Mouse (Mus musculus): ENCODE measurements around the gene Suv39h1. TPM values are rescaled to one million over a fixed set of nuclear protein-coding genes. Genes with fewer than 3 reads are reported as not detected.
"Not testable (repeated sequence)": the region's sequence is repeated elsewhere in the genome, so short reads cannot be mapped to it uniquely, and the experiment has no call there.

Gene Suv39h1
- total and polyA plus RNA-seq, 3 experiments: 3.6 to 4.6 (median 3.9) TPM

- H3K36me3 ChIP-seq (ENCODE audit: control insufficient read depth, insufficient read depth, low read length): no peaks in the 10 kb centered on the region
- H3K9ac ChIP-seq (ENCODE audit: low read depth, low read length): no peak within 1 kb of the TSS
- no peaks in the 10 kb centered on the region for H3K27me3 ChIP-seq (ENCODE audit: control insufficient read depth, insufficient read depth, low read length)
- WGBS: 45% methylated on average over 2 of the region's 2 CpGs
- TF ChIP-seq POLR2A (IDR thresholded peaks at IDR 0.05; ENCODE audit: insufficient read depth, low read depth, low read length): no peak
- no peak for TF ChIP-seq CTCF (IDR thresholded peaks at IDR 0.05)
- no peak for DNase-seq
- no peaks in the 10 kb centered on the region for H3K79me2 ChIP-seq (replicated peaks; ENCODE audit: control insufficient read depth, insufficient read depth, low read length)
- H3K4me3 ChIP-seq: no peak within 1 kb of the TSS
- H3K27ac ChIP-seq: no peak within 1 kb of the TSS
- intact Hi-C loops (cut with DNase I): loop anchor here (5.0 kb wide), 1 partner anchor 166 kb away; no protein-coding TSS in a partner anchor
- no peaks in the 10 kb centered on the region for H3K4me1 ChIP-seq (ENCODE audit: control insufficient read depth, insufficient read depth, low read length)
These were observed 56.3 kb downstream of the Suv39h1 start, which contains the start of gene Glod5 for GRCm38 (mm10) chrX:8018286-8018685. Gene Glod5 (minus strand): TSS chrX:8018492.

- Histone ChIP-seq H3K27ac (no peak overlapping the region), H3K9ac (ENCODE audit: low read depth, low read length) (no peak overlapping the region), H3K79me2 (replicated peaks; ENCODE audit: control insufficient read depth, insufficient read depth, low read length) (no peaks in the 10 kb centered on the region), H3K27me3 (ENCODE audit: control insufficient read depth, insufficient read depth, low read length) (no peaks in the 10 kb centered on the region), H3K4me3 (no peak overlapping the region), H3K4me1 (ENCODE audit: control insufficient read depth, insufficient read depth, low read length) (no peaks in the 10 kb centered on the region), H3K36me3 (ENCODE audit: control insufficient read depth, insufficient read depth, low read length) (no peaks in the 10 kb centered on the region)
- peak; percentile 16 to 28 for DNase-seq
- 9% methylated on average over 5 of the region's 5 CpGs for WGBS
- TF ChIP-seq CTCF (IDR thresholded peaks at IDR 0.05): peak; percentile 85
- TF ChIP-seq POLR2A (IDR thresholded peaks at IDR 0.05; ENCODE audit: insufficient read depth, low read depth, low read length): no peak
- intact Hi-C loops (cut with DNase I): loop anchor here (1.0 to 5.0 kb wide), 2 partner anchors 102 to 165 kb away; no protein-coding TSS in a partner anchor
These were observed 57.4 kb downstream of the Suv39h1 start for GRCm38 (mm10) chrX:8017142-8017541.

- not testable (repeated sequence) for H3K4me3 ChIP-seq; H3K9ac ChIP-seq (ENCODE audit: low read depth, low read length); H3K79me2 ChIP-seq (replicated peaks; ENCODE audit: control insufficient read depth, insufficient read depth, low read length); H3K27ac ChIP-seq; H3K36me3 ChIP-seq (ENCODE audit: control insufficient read depth, insufficient read depth, low read length); H3K4me1 ChIP-seq (ENCODE audit: control insufficient read depth, insufficient read depth, low read length); DNase-seq; H3K27me3 ChIP-seq (ENCODE audit: control insufficient read depth, insufficient read depth, low read length)
- WGBS: 20% methylated on average over 7 of the region's 7 CpGs
- intact Hi-C loops (cut with DNase I): loop anchor here (5.0 kb wide), 1 partner anchor 163 kb away; no protein-coding TSS in a partner anchor
- TF ChIP-seq CTCF (IDR thresholded peaks at IDR 0.05): peak; percentile 7; the same call in 1 of the 2 replicates
These were observed 58.9 kb downstream of the Suv39h1 start for GRCm38 (mm10) chrX:8015675-8016074.

GRCm38 (mm10) chrX:8013569-8014314 lies 60.8 kb downstream of the Suv39h1 start:
- no peak overlapping the region for H3K27ac ChIP-seq
- H3K36me3 ChIP-seq (ENCODE audit: control insufficient read depth, insufficient read depth, low read length): no peaks in the 10 kb centered on the region
- TF ChIP-seq POLR2A (IDR thresholded peaks at IDR 0.05; ENCODE audit: insufficient read depth, low read depth, low read length): no peak
- TF ChIP-seq CTCF (IDR thresholded peaks at IDR 0.05): no peak
- no peak for TF ChIP-seq EP300 (IDR thresholded peaks at IDR 0.05; ENCODE audit: insufficient read depth, low read depth, low read length)
- intact Hi-C loops (cut with DNase I): no loop called here
- H3K79me2 ChIP-seq (replicated peaks; ENCODE audit: control insufficient read depth, insufficient read depth, low read length): no peaks in the 10 kb centered on the region
- no peaks in the 10 kb centered on the region for H3K27me3 ChIP-seq (ENCODE audit: control insufficient read depth, insufficient read depth, low read length)
- H3K4me3 ChIP-seq: no peak overlapping the region
- no peak overlapping the region for H3K9ac ChIP-seq (ENCODE audit: low read depth, low read length)
- no peak for DNase-seq
- 42% methylated on average over 7 of the region's 8 CpGs for WGBS
- H3K4me1 ChIP-seq (ENCODE audit: control insufficient read depth, insufficient read depth, low read length): no peaks in the 10 kb centered on the region

DNA sequence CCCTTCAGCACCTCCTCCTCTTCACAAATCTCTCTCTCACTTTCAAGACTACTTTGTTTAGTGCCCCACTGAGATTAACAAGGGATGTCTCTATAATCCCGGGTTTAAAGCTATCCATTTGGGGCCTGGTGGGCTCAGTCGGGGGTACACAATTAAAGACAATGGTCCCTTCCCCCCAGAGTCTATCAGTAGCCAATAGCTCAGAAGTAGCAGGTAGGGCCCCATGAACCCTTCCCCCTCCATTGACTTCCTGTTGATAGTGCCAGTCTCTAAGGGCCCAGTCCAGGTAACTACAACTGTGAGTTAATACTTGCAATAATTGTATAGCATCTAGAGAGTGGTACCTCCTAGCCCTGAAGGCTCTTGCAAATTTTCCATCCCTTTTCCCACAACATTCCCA lies 61.4 kb downstream of the Suv39h1 start:
- intact Hi-C loops (cut with DNase I): no loop called here
- TF ChIP-seq POLR2A (IDR thresholded peaks at IDR 0.05; ENCODE audit: insufficient read depth, low read depth, low read length) (no peak), CTCF (IDR thresholded peaks at IDR 0.05) (no peak), EP300 (IDR thresholded peaks at IDR 0.05; ENCODE audit: insufficient read depth, low read depth, low read length) (no peak)
- Histone ChIP-seq H3K79me2 (replicated peaks; ENCODE audit: control insufficient read depth, insufficient read depth, low read length) (no peaks in the 10 kb centered on the region), H3K4me3 (no peak overlapping the region), H3K36me3 (ENCODE audit: control insufficient read depth, insufficient read depth, low read length) (no peaks in the 10 kb centered on the region), H3K4me1 (ENCODE audit: control insufficient read depth, insufficient read depth, low read length) (no peaks in the 10 kb centered on the region), H3K27me3 (ENCODE audit: control insufficient read depth, insufficient read depth, low read length) (no peaks in the 10 kb centered on the region), H3K9ac (ENCODE audit: low read depth, low read length) (no peak overlapping the region), H3K27ac (no peak overlapping the region)
- 19% methylated on average over 2 of the region's 2 CpGs for WGBS
- no peak for DNase-seq

Other genes starting within 250 kb of the Suv39h1 start
- 10 to 100 TPM; 20.3 to 24.5 TPM for gene Otud5, start 233.4 kb downstream of the Suv39h1 start, total RNA-seq (2021)
- gene Otud5, start 233.4 kb downstream of the Suv39h1 start, polyA plus RNA-seq (2012; rRNA removed): 16.6 and 19.1 TPM in 2 replicates
- 1 to 10 TPM; 2.6 to 4.0 TPM for gene Pim2, start 196.5 kb downstream of the Suv39h1 start, total RNA-seq (2021)
- 4.7 and 5.7 TPM in 2 replicates for gene Pim2, start 196.5 kb downstream of the Suv39h1 start, polyA plus RNA-seq (2012; rRNA removed)
- gene Slc35a2, start 190.7 kb downstream of the Suv39h1 start, total RNA-seq (2021): 10 to 100 TPM; 14.8 to 15.0 TPM
- 25.2 and 31.9 TPM in 2 replicates for gene Slc35a2, start 190.7 kb downstream of the Suv39h1 start, polyA plus RNA-seq (2012; rRNA removed)
- 10 to 100 TPM; 20.4 to 25.1 TPM for gene Pqbp1, start 175.5 kb downstream of the Suv39h1 start, total RNA-seq (2021)
- 30.7 and 42.6 TPM in 2 replicates for gene Pqbp1, start 175.5 kb downstream of the Suv39h1 start, polyA plus RNA-seq (2012; rRNA removed)
- gene Timm17b, start 175.4 kb downstream of the Suv39h1 start, total RNA-seq (2021): 10 to 100 TPM; 43.4 to 45.0 TPM
- 40.2 and 45.1 TPM in 2 replicates for gene Timm17b, start 175.4 kb downstream of the Suv39h1 start, polyA plus RNA-seq (2012; rRNA removed)
- not detected for gene Gm10491, start 166.9 kb downstream of the Suv39h1 start, total RNA-seq (2021)
- gene Gm10491, start 166.9 kb downstream of the Suv39h1 start, polyA plus RNA-seq (2012; rRNA removed): not detected in 2 replicates
- gene Gm10490, start 165.2 kb downstream of the Suv39h1 start, total RNA-seq (2021): not detected
- gene Gm10490, start 165.2 kb downstream of the Suv39h1 start, polyA plus RNA-seq (2012; rRNA removed): not detected in 2 replicates
- gene Pcsk1n, start 154.9 kb downstream of the Suv39h1 start, total RNA-seq (2021): under 1 TPM in 1 of 2 experiments, not detected in 1; 0.16 TPM
- 0.18 and 0.25 TPM in 2 replicates for gene Pcsk1n, start 154.9 kb downstream of the Suv39h1 start, polyA plus RNA-seq (2012; rRNA removed)
- gene Eras, start 146.2 kb downstream of the Suv39h1 start, total RNA-seq (2021): not detected
- not detected in 2 replicates for gene Eras, start 146.2 kb downstream of the Suv39h1 start, polyA plus RNA-seq (2012; rRNA removed)
- gene Hdac6, start 126.9 kb downstream of the Suv39h1 start, total RNA-seq (2021): 1 to 10 TPM; 7.9 to 9.6 TPM
- 14.8 and 19.8 TPM in 2 replicates for gene Hdac6, start 126.9 kb downstream of the Suv39h1 start, polyA plus RNA-seq (2012; rRNA removed)
- gene Gata1, start 96.7 kb downstream of the Suv39h1 start, total RNA-seq (2021): under 1 TPM; 0.23 to 0.27 TPM
- 0.26 and 0.43 TPM in 2 replicates for gene Gata1, start 96.7 kb downstream of the Suv39h1 start, polyA plus RNA-seq (2012; rRNA removed)
- gene Glod5, start 56.3 kb downstream of the Suv39h1 start, total RNA-seq (2021): not detected
- gene Glod5, start 56.3 kb downstream of the Suv39h1 start, polyA plus RNA-seq (2012; rRNA removed): not detected in 2 replicates
- gene Was, start 15.7 kb upstream of the Suv39h1 start, total RNA-seq (2021): 1 to 10 TPM; 1.7 to 2.6 TPM
- 1.9 and 2.2 TPM in 2 replicates for gene Was, start 15.7 kb upstream of the Suv39h1 start, polyA plus RNA-seq (2012; rRNA removed)
- gene Wdr13, start 58.1 kb upstream of the Suv39h1 start, total RNA-seq (2021): 10 to 100 TPM; 35.1 to 39.6 TPM
- 56.0 and 60.2 TPM in 2 replicates for gene Wdr13, start 58.1 kb upstream of the Suv39h1 start, polyA plus RNA-seq (2012; rRNA removed)
- 10 to 100 TPM; 38.1 to 78.9 TPM for gene Rbm3, start 71.1 kb upstream of the Suv39h1 start, total RNA-seq (2021)
- gene Rbm3, start 71.1 kb upstream of the Suv39h1 start, polyA plus RNA-seq (2012; rRNA removed): 44.1 and 55.3 TPM in 2 replicates
- 1 to 10 TPM; 3.7 to 4.3 TPM for gene Tbc1d25, start 101.4 kb upstream of the Suv39h1 start, total RNA-seq (2021)
- 8.7 and 8.9 TPM in 2 replicates for gene Tbc1d25, start 101.4 kb upstream of the Suv39h1 start, polyA plus RNA-seq (2012; rRNA removed)
- gene Ebp, start 118.8 kb upstream of the Suv39h1 start, total RNA-seq (2021): 10 to 100 TPM; 15.2 to 23.1 TPM
- gene Ebp, start 118.8 kb upstream of the Suv39h1 start, polyA plus RNA-seq (2012; rRNA removed): 37.3 and 40.2 TPM in 2 replicates
- gene Porcn, start 131.8 kb upstream of the Suv39h1 start, total RNA-seq (2021): 1 to 10 TPM; 2.3 to 2.9 TPM
- gene Porcn, start 131.8 kb upstream of the Suv39h1 start, polyA plus RNA-seq (2012; rRNA removed): 11.9 and 15.8 TPM in 2 replicates
- 10 to 100 TPM in 1 of 2 experiments, 1 to 10 TPM in 1; 9.6 to 11.8 TPM for gene Ftsj1, start 177.6 kb upstream of the Suv39h1 start, total RNA-seq (2021)
- 20.0 and 24.0 TPM in 2 replicates for gene Ftsj1, start 177.6 kb upstream of the Suv39h1 start, polyA plus RNA-seq (2012; rRNA removed)
- 1 to 10 TPM in 1 of 2 experiments, under 1 TPM in 1; 0.29 to 1.4 TPM for gene Slc38a5, start 196.4 kb upstream of the Suv39h1 start, total RNA-seq (2021)
- gene Slc38a5, start 196.4 kb upstream of the Suv39h1 start, polyA plus RNA-seq (2012; rRNA removed): 0.70 and 1.9 TPM in 2 replicates

Measured in heart, adult 2 months (tissue).